8 mouse cellular contexts compared by ENCODE assay signal in the genomic region with DNA sequence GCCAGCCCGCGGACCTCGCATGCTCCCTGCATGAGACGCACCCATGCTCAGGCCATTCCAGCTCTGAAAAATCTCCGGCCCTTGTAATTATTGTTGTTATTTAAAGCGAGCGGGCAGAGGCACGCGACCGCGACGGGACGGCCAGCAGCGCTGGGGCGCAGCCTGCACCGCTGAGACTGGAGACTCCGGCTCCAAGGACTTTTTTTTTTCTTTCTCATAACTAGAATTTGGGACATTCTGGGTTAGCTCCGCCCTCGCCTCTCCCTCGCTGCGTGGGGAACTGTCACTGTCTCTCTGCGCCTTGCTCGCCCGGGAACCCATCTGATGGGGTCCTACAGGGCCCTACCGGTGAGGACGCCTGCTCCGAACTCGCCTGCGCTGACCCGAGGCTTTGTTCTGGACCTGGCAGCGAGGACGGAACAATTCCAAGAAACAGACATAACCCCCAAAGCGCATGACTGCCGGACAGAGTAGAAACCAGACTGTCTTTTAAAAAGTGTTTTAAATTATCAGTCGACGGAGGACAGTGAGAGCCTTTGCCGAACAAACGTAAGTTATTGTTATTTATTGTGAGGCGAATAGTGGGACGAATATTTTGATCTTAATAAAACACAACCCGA. TPM values are rescaled to one million over a fixed set of nuclear protein-coding genes. Genes with fewer than 3 reads are reported as not detected.
DNase-seq lines count a peak whose midpoint lies in the region; ATAC-seq and TF ChIP-seq lines count a peak whose summit lies in the region.

No protein-coding gene starts in this region.

- H3K4me3 ChIP-seq in intestine, postnatal 0 days (ENCODE audit: low read depth, low read length) = peak overlapping the region; percentile 50
- no peak overlapping the region for H3K4me3 ChIP-seq in midbrain, embryonic 15.5 days
- H3K4me3 ChIP-seq in layer of hippocampus, adult 2 months = no peak overlapping the region

- H3K27me3 ChIP-seq in intestine, postnatal 0 days (replicated peaks; ENCODE audit: control insufficient read depth, insufficient read depth, low read length) = peaks cover 74% of the 10 kb centered on the region
- peaks cover 76% of the 10 kb centered on the region for H3K27me3 ChIP-seq in midbrain, embryonic 15.5 days (replicated peaks)

- 22% methylated on average over 41 of the region's 41 CpGs for WGBS in intestine, postnatal 0 days
- WGBS in midbrain, embryonic 15.5 days = 5% methylated on average over 41 of the region's 41 CpGs

- intact Hi-C loops in left cerebral cortex, postnatal 4 days (cut with DNase I) = loop anchor here (10.0 kb wide), 1 partner anchor 369 kb away; no protein-coding TSS in a partner anchor

- peak; percentile 12 to 70 for DNase-seq in adrenal gland, adult (ENCODE audit: inconsistent age in 2 of 2, low spot score in 1 of 2)
- DNase-seq in adrenal gland, postnatal 25 days = no peak
- peak; percentile 14 for DNase-seq in ovary, postnatal 36 days (ENCODE audit: low spot score)
- DNase-seq in ovary, adult 18-20 months (ENCODE audit: low spot score) = no peak
- no peak for DNase-seq in layer of hippocampus, adult 2 months (ENCODE audit: low spot score in 2 of 2)
- DNase-seq in left cerebral cortex, postnatal 4 days = no peak

- H3K36me3 ChIP-seq in intestine, postnatal 0 days (ENCODE audit: control insufficient read depth, insufficient read depth) = no peaks in the 10 kb centered on the region
- H3K36me3 ChIP-seq in midbrain, embryonic 15.5 days (replicated peaks) = no peaks in the 10 kb centered on the region

- no peaks in the 10 kb centered on the region for H3K9me3 ChIP-seq in intestine, postnatal 0 days (ENCODE audit: control insufficient read depth)
- H3K9me3 ChIP-seq in midbrain, embryonic 15.5 days = no peaks in the 10 kb centered on the region

- H3K4me1 ChIP-seq in intestine, postnatal 0 days (replicated peaks; ENCODE audit: control insufficient read depth, insufficient read depth, low read length) = peaks cover 2% of the 10 kb centered on the region; the same call in 1 of the 2 replicates
- H3K4me1 ChIP-seq in midbrain, embryonic 15.5 days = peaks cover 40% of the 10 kb centered on the region

- TF ChIP-seq CTCF in intestine, postnatal 0 days (IDR thresholded peaks at IDR 0.05; ENCODE audit: low read depth) = no peak
- TF ChIP-seq CTCF in layer of hippocampus, adult 2 months (conservative IDR thresholded peaks at IDR 0.05) = no peak

- no peak overlapping the region for H3K27ac ChIP-seq in intestine, postnatal 0 days (ENCODE audit: low read depth, low read length)
- H3K27ac ChIP-seq in midbrain, embryonic 15.5 days = no peak overlapping the region
- H3K27ac ChIP-seq in layer of hippocampus, adult 2 months = no peak overlapping the region

- H3K9ac ChIP-seq in intestine, postnatal 0 days (ENCODE audit: low read depth, low read length) = no peak overlapping the region
- H3K9ac ChIP-seq in midbrain, embryonic 15.5 days = no peak overlapping the region

- no peak for ATAC-seq in intestine, postnatal 0 days
- ATAC-seq in midbrain, embryonic 15.5 days (replicated peaks) = no peak

- peak overlapping the region; percentile 60 for H3K4me2 ChIP-seq in intestine, postnatal 0 days (replicated peaks; ENCODE audit: low read depth)
- H3K4me2 ChIP-seq in midbrain, embryonic 15.5 days = peak overlapping the region; percentile 33

RNA-seq across cellular contexts. Expression of a gene that starts 7.2 kb away (rescaled TPM):
- not detected in 2 replicates for total RNA-seq in adrenal gland, postnatal 25 days (2021)
- polyA plus RNA-seq in intestine, postnatal 0 days (2015; fragmentation: Nextera tagmentation; extraction: Ambion mirVana) = 1.4 TPM in 2 replicates
- polyA plus RNA-seq in midbrain, embryonic 15.5 days (2015; fragmentation: Nextera tagmentation; extraction: Ambion mirVana) = 2.0 and 3.5 TPM in 2 replicates
- not detected for total RNA-seq in layer of hippocampus, adult 2 months (2021)
- total RNA-seq in left cerebral cortex, postnatal 4 days (2021) = not detected

RNA-seq across cellular contexts. Expression of a gene that starts 33.6 kb away (rescaled TPM):
- 473 and 491 TPM in 2 replicates for total RNA-seq in adrenal gland, postnatal 25 days (2021)
- polyA plus RNA-seq in intestine, postnatal 0 days (2015; fragmentation: Nextera tagmentation; extraction: Ambion mirVana) = 331 and 336 TPM in 2 replicates
- polyA plus RNA-seq in midbrain, embryonic 15.5 days (2015; fragmentation: Nextera tagmentation; extraction: Ambion mirVana) = 71.4 and 81.8 TPM in 2 replicates
- total RNA-seq in layer of hippocampus, adult 2 months (2021) = 10 to 100 TPM; 38.6 to 44.8 TPM
- total RNA-seq in left cerebral cortex, postnatal 4 days (2021) = 10 to 100 TPM; 38.7 to 39.4 TPM

Comparison
In these comparisons a context has a peak if more than half of its experiments do, and no peak if none do; other contexts are left out.
1. DNase-seq: peak in adrenal gland, adult (2 of 2) and ovary, postnatal 36 days (single experiment); none in adrenal gland, postnatal 25 days (single experiment), ovary, adult 18-20 months (single experiment), layer of hippocampus, adult 2 months (0 of 2) and left cerebral cortex, postnatal 4 days (single experiment).
2. RNA of a gene that starts 33.6 kb away (total RNA-seq): 473 to 491 TPM in adrenal gland, postnatal 25 days; 38.6 to 44.8 TPM in layer of hippocampus, adult 2 months and 38.7 to 39.4 TPM in left cerebral cortex, postnatal 4 days; every median in the first group is over 10 times any median in the second.